Mouse (Mus musculus): ENCODE measurements around the gene Mrm2. TPM values are rescaled to one million over a fixed set of nuclear protein-coding genes. Genes with fewer than 3 reads are reported as not detected.

The Mrm2 gene
- total RNA-seq, 2 experiments from 2014 or later, result 5.7 to 6.1 TPM

GRCm38 (mm10) chr5:140346050-140346449 lies 14.4 kb upstream of the Mrm2 start:
- intact Hi-C loops (cut with DNase I), result no loop called here
- no peak for DNase-seq

- no peak for DNase-seq
- intact Hi-C loops (cut with DNase I), result no loop called here
Measured at GRCm38 (mm10) chr5:140345244-140345643, 13.5 kb upstream of the Mrm2 start.

- DNase-seq, result no peak
- intact Hi-C loops (cut with DNase I), result no loop called here
Measured at GRCm38 (mm10) chr5:140342880-140343279, 11.2 kb upstream of the Mrm2 start.

- intact Hi-C loops (cut with DNase I), result loop anchor here (5.0 kb wide), 1 partner anchor 72 kb away; no protein-coding TSS in a partner anchor
- no peak for DNase-seq
Measured at GRCm38 (mm10) chr5:140339836-140340235, 8.1 kb upstream of the Mrm2 start.

- DNase-seq, result no peak
- intact Hi-C loops (cut with DNase I), result loop anchor here (5.0 kb wide), 1 partner anchor 74 kb away; no protein-coding TSS in a partner anchor
Measured at GRCm38 (mm10) chr5:140338779-140339178, 7.1 kb upstream of the Mrm2 start.

GRCm38 (mm10) chr5:140336680-140337079 lies 5.0 kb upstream of the Mrm2 start:
- no peak for DNase-seq
- intact Hi-C loops (cut with DNase I), result loop anchor here (5.0 kb wide), 1 partner anchor 76 kb away; no protein-coding TSS in a partner anchor

GRCm38 (mm10) chr5:140333631-140334030 lies 1.9 kb upstream of the Mrm2 start:
- intact Hi-C loops (cut with DNase I), result loop anchor here (2.0 kb wide), 1 partner anchor 495 kb away; no protein-coding TSS in a partner anchor
- no peak for DNase-seq

- intact Hi-C loops (cut with DNase I), result loop anchor here (2.0 kb wide), 1 partner anchor 494 kb away; no protein-coding TSS in a partner anchor
- DNase-seq, result no peak
Measured at GRCm38 (mm10) chr5:140332519-140332918, 821 bp upstream of the Mrm2 start.

GRCm38 (mm10) chr5:140324058-140324457 lies 7.6 kb downstream of the Mrm2 start:
- intact Hi-C loops (cut with DNase I), result loop anchor here (10.0 kb wide), 1 partner anchor 381 kb away; the partner anchor contains the start of genes Brat1 and Iqce
- DNase-seq, result no peak

- intact Hi-C loops (cut with DNase I), result loop anchor here (10.0 kb wide), 1 partner anchor 383 kb away; the partner anchor contains the start of genes Brat1 and Iqce
- DNase-seq, result no peak
Measured at GRCm38 (mm10) chr5:140321756-140322575, 9.7 kb downstream of the Mrm2 start.

- intact Hi-C loops (cut with DNase I), result loop anchor here (10.0 kb wide), 1 partner anchor 384 kb away; the partner anchor contains the start of genes Brat1 and Iqce
- DNase-seq, result peak; percentile 90 to 92
Measured at GRCm38 (mm10) chr5:140321042-140321755, 10.5 kb downstream of the Mrm2 start, which contains the start of the genes Mad1l1 and Nudt1. Mad1l1 (minus strand) TSS chr5:140321552. Nudt1 (plus strand) TSS chr5:140321656.

- intact Hi-C loops (cut with DNase I), result no loop called here
- DNase-seq, result no peak
Measured at GRCm38 (mm10) chr5:140316716-140317115, 15.0 kb downstream of the Mrm2 start.

GRCm38 (mm10) chr5:140307602-140308001 lies 24.1 kb downstream of the Mrm2 start:
- no peak for DNase-seq
- intact Hi-C loops (cut with DNase I), result no loop called here

GRCm38 (mm10) chr5:140306016-140306415 lies 25.7 kb downstream of the Mrm2 start:
- intact Hi-C loops (cut with DNase I), result no loop called here
- DNase-seq, result peak in 1 of 2 experiments; percentile 14

- intact Hi-C loops (cut with DNase I), result loop anchor here (5.0 kb wide), 1 partner anchor 461 kb away; no protein-coding TSS in a partner anchor
Measured at GRCm38 (mm10) chr5:140298291-140298690, 33.4 kb downstream of the Mrm2 start.

GRCm38 (mm10) chr5:140292152-140292551 lies 39.5 kb downstream of the Mrm2 start:
- intact Hi-C loops (cut with DNase I), result loop anchor here (5.0 kb wide), 1 partner anchor 385 kb away; the partner anchor contains the start of gene Elfn1
- peak in 1 of 2 experiments; percentile 16 for DNase-seq

More at GRCm38 (mm10) chr5:140298291-140298690, 33.4 kb downstream of the Mrm2 start:
- DNase-seq, result no peak

- intact Hi-C loops (cut with DNase I), result no loop called here
- no peak for DNase-seq
Measured at GRCm38 (mm10) chr5:140289161-140289560, 42.5 kb downstream of the Mrm2 start.

GRCm38 (mm10) chr5:140288287-140288686 lies 43.4 kb downstream of the Mrm2 start:
- DNase-seq, result no peak
- intact Hi-C loops (cut with DNase I), result no loop called here

- no peak for DNase-seq
- intact Hi-C loops (cut with DNase I), result no loop called here
Measured at GRCm38 (mm10) chr5:140284761-140285160, 46.9 kb downstream of the Mrm2 start.

- intact Hi-C loops (cut with DNase I), result no loop called here
- no peak for DNase-seq
Measured at GRCm38 (mm10) chr5:140284011-140284410, 47.7 kb downstream of the Mrm2 start.

- intact Hi-C loops (cut with DNase I), result no loop called here
- no peak for DNase-seq
Measured at GRCm38 (mm10) chr5:140282900-140283299, 48.8 kb downstream of the Mrm2 start.

Measured in gastrocnemius, postnatal 36 days (tissue).